Mouse (Mus musculus) lung, embryonic 14.5 days (tissue): ENCODE measurements around the gene Epn3. TPM values are rescaled to one million over a fixed set of nuclear protein-coding genes. Genes with fewer than 3 reads are reported as not detected.

Experiments used
- ATAC-seq: fragments of 200-750 bp; cut with Nextera tagmentation; 2 replicates; pipeline ENCODE4 v1.8.0; 2017; ENCODE audit warnings: mild to moderate bottlenecking, moderate TSS enrichment, moderate library complexity; ENCODE audit not compliant: insufficient read depth
- DNase-seq: peaks from one replicate; pipeline ENCODE4 v3.0.0-alpha.2; 2015
- H3K27ac ChIP-seq: fragments of 300-500 bp; sonication (generic); 2 replicates; pipeline ENCODE4 v1.5.1; 2014; ENCODE audit warnings: low read depth, mild to moderate bottlenecking, moderate library complexity
- H3K27me3 ChIP-seq: fragments of 300-500 bp; sonication (generic); 2 replicates; pipeline ENCODE4 v1.6.1; 2014; ENCODE audit warnings: low read length, control low read depth; ENCODE audit not compliant: insufficient read depth
- H3K36me3 ChIP-seq: fragments of 300-500 bp; sonication (generic); 2 replicates; pipeline ENCODE4 v1.6.1; 2014; ENCODE audit warnings: control low read depth; ENCODE audit not compliant: insufficient read depth
- H3K4me1 ChIP-seq: fragments of 300-500 bp; sonication (generic); 2 replicates; pipeline ENCODE4 v1.6.1; 2014; ENCODE audit warnings: antibody characterized with exemption, control low read depth; ENCODE audit not compliant: insufficient read depth
- H3K4me2 ChIP-seq: fragments of 300-500 bp; sonication (generic); 2 replicates; pipeline ENCODE4 v1.6.1; 2014; ENCODE audit warnings: mild to moderate bottlenecking
- H3K4me3 ChIP-seq: fragments of 300-500 bp; sonication (generic); 2 replicates; pipeline ENCODE4 v1.5.1; 2014; ENCODE audit warnings: low read depth, low read length
- H3K9ac ChIP-seq: fragments of 300-500 bp; sonication (generic); 2 replicates; pipeline ENCODE4 v1.6.1; 2014
- H3K9me3 ChIP-seq: fragments of 300-500 bp; sonication (generic); 2 replicates; pipeline ENCODE4 v1.6.1; 2016; ENCODE audit warnings: low read depth, low read length, control low read depth
- CTCF ChIP-seq: IDR thresholded peaks from 2 replicates; pipeline ENCODE4 v1.5.1; 2016; ENCODE audit warnings: antibody characterized with exemption, low read depth
- WGBS: fragments of 180-500 bp; shearing (Covaris S2); extraction: QIAGEN DNeasy Blood & Tissue Kit; methylation state at CpG from one replicate; pipeline ENCODE4 v1.1.7; 2014; 5-methylcytosine and 5-hydroxymethylcytosine counted together
- polyA plus RNA-seq: library from polyadenylated mRNA; unstranded; fragments of >200 nt; fragmentation: Nextera tagmentation; extraction: Ambion mirVana; gene quantifications from 2 replicates; pipeline ENCODE4 v1.2.1, GENCODE M21; 2014

The Epn3 gene
- polyA plus RNA-seq, 1 experiment from 2014 or later: 15.9 TPM

DNA sequence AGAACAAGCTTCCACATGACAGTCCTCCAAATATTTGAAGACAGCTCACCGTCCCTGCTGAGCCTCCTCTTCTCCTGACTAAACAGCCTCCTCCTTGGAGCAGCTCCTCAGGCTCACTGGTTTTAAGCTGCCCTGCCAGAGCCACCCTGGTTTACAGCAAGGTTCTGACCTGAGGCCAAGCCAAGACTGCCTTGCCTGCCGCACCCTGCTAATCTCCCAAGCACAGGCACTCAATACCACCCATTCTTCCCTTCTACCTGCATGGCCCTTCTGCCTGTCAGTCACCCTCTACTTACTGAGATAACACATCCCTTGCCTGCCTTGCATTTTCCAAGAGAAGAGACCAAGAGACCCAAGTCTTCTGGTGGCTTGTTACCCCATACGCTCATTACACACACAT is 43.4 kb downstream of the Epn3 start:
- no peak overlapping the region for H3K9ac ChIP-seq
- no peaks in the 10 kb centered on the region for H3K27me3 ChIP-seq
- DNase-seq (no peak), ATAC-seq (no peak; the same call in 1 of the 2 replicates)
- no peaks in the 10 kb centered on the region for H3K4me1 ChIP-seq
- no peak for TF ChIP-seq CTCF
- no peak overlapping the region for H3K4me3 ChIP-seq
- no peaks in the 10 kb centered on the region for H3K9me3 ChIP-seq
- H3K36me3 ChIP-seq: peaks cover 20% of the 10 kb centered on the region
- H3K4me2 ChIP-seq: no peak overlapping the region
- WGBS: 64% methylated on average over 3 of the region's 3 CpGs
- H3K27ac ChIP-seq: no peak overlapping the region

DNA sequence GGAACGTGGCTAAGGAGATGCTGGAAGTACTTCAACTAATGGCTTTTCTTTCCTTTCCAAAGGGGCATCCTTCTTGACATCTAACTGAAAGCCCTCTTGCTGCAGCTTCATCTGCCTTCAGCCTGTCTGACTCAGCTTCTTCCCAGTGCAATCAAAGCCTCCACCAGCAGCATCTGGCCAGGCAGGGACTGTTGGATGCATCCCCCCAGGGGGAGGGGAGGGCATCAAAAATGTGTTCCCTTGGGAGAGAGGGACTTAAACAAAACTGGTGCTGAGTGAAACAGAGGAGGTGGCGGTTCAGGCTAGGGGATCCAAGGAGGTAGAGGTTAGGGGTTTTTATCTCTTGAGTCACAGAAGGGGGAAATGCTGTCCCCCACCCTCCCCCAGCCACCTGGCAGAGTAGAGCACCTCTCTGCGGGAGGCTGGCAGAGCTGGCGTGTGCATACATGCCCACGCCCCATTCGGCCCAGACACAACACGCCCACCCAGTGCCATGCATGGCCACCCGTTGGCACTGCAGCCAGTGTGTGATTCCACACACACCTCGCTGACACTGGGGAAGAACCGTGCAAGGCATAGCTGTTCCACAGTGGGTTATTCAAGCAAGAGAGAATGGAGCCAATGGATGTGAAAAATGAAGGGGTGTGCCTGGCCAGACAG is 44.5 kb downstream of the Epn3 start:
- Histone ChIP-seq H3K4me3 (no peak overlapping the region), H3K27ac (no peak overlapping the region), H3K9ac (no peak overlapping the region), H3K27me3 (no peaks in the 10 kb centered on the region), H3K4me2 (no peak overlapping the region; the same call in 1 of the 2 replicates), H3K36me3 (peaks cover 20% of the 10 kb centered on the region), H3K9me3 (no peaks in the 10 kb centered on the region), H3K4me1 (peaks cover 8% of the 10 kb centered on the region)
- ATAC-seq (no peak), DNase-seq (no peak)
- WGBS: 81% methylated on average over 10 of the region's 10 CpGs
- no peak for TF ChIP-seq CTCF

DNA sequence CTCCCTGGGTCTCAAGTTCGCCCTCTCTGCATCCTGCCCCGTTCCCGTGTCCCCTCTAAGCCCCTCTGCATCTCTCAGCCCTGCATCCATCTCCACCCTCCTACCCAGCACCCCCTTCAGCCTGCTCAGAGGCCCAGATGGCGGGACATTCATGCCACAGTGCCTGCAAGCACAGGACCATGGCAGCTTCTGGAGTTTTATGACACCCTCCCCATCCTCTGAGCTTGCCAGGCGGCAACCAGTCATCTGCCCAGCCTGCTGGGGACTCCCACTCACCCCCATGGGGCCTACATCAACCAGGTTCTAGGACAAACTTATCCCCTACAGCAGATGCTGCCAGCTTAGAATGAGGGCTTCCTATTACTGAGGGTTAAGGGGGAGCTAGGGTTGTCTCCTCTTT is 45.0 kb downstream of the Epn3 start:
- no peak for TF ChIP-seq CTCF
- no peaks in the 10 kb centered on the region for H3K9me3 ChIP-seq
- H3K4me1 ChIP-seq: peaks cover 9% of the 10 kb centered on the region
- H3K36me3 ChIP-seq: peaks cover 19% of the 10 kb centered on the region
- H3K27ac ChIP-seq: no peak overlapping the region
- no peak for ATAC-seq
- H3K4me3 ChIP-seq: no peak overlapping the region
- no peak overlapping the region for H3K9ac ChIP-seq
- no peaks in the 10 kb centered on the region for H3K27me3 ChIP-seq
- WGBS: 62% methylated on average over 5 of the region's 5 CpGs
- no peak for DNase-seq
- H3K4me2 ChIP-seq: no peak overlapping the region

DNA sequence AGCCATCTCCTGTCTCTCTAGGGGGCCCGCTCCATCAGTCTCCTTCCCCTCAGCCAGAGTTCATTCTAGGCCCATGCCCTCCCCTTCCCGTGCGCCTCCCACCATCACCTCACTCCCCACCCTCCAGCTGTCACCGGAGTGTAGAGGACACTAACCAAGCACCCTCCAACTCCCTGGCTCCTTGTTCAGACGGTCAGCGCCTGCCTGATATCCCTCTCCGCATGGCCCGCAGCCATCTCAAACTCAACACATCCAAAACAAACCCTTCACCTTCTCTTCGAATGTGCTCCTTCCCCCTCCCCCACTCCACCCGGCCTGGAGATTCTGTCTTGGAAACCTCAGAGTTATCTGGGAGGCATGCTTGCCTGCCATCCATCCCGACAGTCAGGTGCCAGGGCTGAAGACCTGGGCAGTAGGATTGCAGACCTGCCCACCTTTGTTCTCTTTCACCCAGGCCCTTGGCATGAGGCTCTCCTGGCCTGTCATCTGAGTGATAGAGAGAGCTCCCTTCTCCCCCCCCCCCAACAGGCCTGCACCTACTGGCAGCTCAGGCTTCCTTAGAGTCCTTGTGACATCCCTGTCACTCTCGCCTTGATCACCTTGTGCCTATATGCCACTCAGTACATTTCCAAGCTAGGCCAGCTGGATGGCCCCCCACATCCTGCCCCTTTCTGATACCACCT is 48.5 kb downstream of the Epn3 start:
- H3K36me3 ChIP-seq: no peaks in the 10 kb centered on the region
- WGBS: 24% methylated on average over 12 of the region's 12 CpGs
- no peaks in the 10 kb centered on the region for H3K9me3 ChIP-seq
- H3K27ac ChIP-seq: no peak overlapping the region
- H3K4me2 ChIP-seq: no peak overlapping the region
- no peak overlapping the region for H3K4me3 ChIP-seq
- H3K9ac ChIP-seq: no peak overlapping the region
- ATAC-seq (peak; percentile 60; the same call in 1 of the 2 replicates), DNase-seq (peak; percentile 31)
- TF ChIP-seq CTCF: no peak
- peaks cover 9% of the 10 kb centered on the region for H3K4me1 ChIP-seq
- no peaks in the 10 kb centered on the region for H3K27me3 ChIP-seq

DNA sequence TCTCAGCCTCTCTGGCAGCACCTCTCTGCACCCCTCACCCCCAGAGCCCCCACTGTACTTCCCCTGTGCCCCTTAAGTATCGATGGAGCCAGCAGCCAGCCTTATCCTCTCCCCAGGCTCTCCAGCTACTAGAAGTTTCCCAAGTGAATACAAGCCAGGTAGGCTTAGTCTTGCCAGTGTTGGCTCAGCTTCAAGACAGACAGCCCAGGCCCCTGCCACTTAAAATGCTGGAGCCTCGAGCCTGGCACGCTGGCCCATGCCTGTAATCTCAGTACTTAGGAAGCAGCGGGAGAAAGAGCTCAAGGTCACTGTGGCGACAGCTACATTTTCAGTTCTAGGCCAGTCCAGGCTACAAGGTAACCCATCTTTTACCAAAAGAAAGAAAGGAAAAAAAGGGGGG is 49.9 kb downstream of the Epn3 start:
- Histone ChIP-seq H3K36me3 (no peaks in the 10 kb centered on the region), H3K4me1 (peaks cover 9% of the 10 kb centered on the region), H3K4me2 (no peak overlapping the region)

DNA sequence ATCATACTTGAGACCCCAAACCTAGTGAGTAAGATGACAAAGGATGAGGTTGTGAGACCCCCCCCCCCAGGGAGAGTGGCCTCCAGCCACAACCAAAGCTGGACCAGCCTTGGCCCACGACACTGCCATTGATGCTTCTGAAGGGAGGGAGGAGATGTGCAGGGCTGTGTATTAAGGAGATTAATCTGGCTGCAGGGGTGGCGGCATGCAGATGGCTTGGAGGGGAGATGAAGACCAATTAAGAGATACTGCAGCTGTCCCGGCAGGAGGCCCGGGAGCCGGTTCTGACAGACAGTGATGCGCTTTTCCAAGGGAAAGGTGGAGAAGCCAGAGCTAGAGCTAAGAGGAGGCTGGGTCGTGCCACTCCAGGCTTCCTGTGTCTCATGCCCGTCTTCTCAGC is 50.5 kb downstream of the Epn3 start:
- H3K4me1 ChIP-seq: peaks cover 9% of the 10 kb centered on the region

More for the DNA sequence above, 49.9 kb downstream of the Epn3 start:
- Histone ChIP-seq H3K27me3 (no peaks in the 10 kb centered on the region), H3K4me3 (no peak overlapping the region), H3K9me3 (no peaks in the 10 kb centered on the region), H3K27ac (no peak overlapping the region), H3K9ac (no peak overlapping the region)
- TF ChIP-seq CTCF: no peak
- no peak for ATAC-seq
- 60% methylated on average over 5 of the region's 5 CpGs for WGBS
- DNase-seq: no peak

GRCm38 (mm10) chr11:94447017-94447416 is 52.8 kb downstream of the Epn3 start:
- no peak for TF ChIP-seq CTCF
- no peak overlapping the region for H3K4me3 ChIP-seq
- no peaks in the 10 kb centered on the region for H3K27me3 ChIP-seq
- DNase-seq (no peak), ATAC-seq (no peak)
- H3K4me2 ChIP-seq: no peak overlapping the region
- H3K36me3 ChIP-seq: 0 out of 2 replicates have a peak, but pooled peaks cover 3% of the 10 kb centered on the region
- H3K27ac ChIP-seq: no peak overlapping the region
- peaks cover 9% of the 10 kb centered on the region for H3K4me1 ChIP-seq
- no peak overlapping the region for H3K9ac ChIP-seq
- H3K9me3 ChIP-seq: no peaks in the 10 kb centered on the region
- 42% methylated on average over 3 of the region's 3 CpGs for WGBS

More for the DNA sequence above, 50.5 kb downstream of the Epn3 start:
- no peak for DNase-seq
- TF ChIP-seq CTCF: no peak
- H3K4me2 ChIP-seq: no peak overlapping the region
- H3K9ac ChIP-seq: no peak overlapping the region
- H3K9me3 ChIP-seq: no peaks in the 10 kb centered on the region
- no peaks in the 10 kb centered on the region for H3K27me3 ChIP-seq
- no peak for ATAC-seq
- no peaks in the 10 kb centered on the region for H3K36me3 ChIP-seq
- H3K27ac ChIP-seq: no peak overlapping the region
- 43% methylated on average over 8 of the region's 8 CpGs for WGBS
- no peak overlapping the region for H3K4me3 ChIP-seq
